Mouse (Mus musculus) liver, adult 10 weeks (tissue): Measurements from ENCODE around the gene Rln3. TPM values are rescaled to one million over a fixed set of nuclear protein-coding genes. Genes with fewer than 3 reads are reported as not detected.

ENCODE experiments used
- polyA plus RNA-seq: library from polyadenylated mRNA; stranded (reverse); fragments of 350-450 nt; fragmentation: Illumina TruSeq; extraction: RNeasy Lipid Tissue Mini Kit (QIAGEN cat#74804); gene quantifications from one replicate; pipeline ENCODE4 v1.2.3, GENCODE M21; 2014; ENCODE audit warnings: low read depth, low replicate concordance

The Rln3 gene
- polyA plus RNA-seq, result not detected

DNA sequence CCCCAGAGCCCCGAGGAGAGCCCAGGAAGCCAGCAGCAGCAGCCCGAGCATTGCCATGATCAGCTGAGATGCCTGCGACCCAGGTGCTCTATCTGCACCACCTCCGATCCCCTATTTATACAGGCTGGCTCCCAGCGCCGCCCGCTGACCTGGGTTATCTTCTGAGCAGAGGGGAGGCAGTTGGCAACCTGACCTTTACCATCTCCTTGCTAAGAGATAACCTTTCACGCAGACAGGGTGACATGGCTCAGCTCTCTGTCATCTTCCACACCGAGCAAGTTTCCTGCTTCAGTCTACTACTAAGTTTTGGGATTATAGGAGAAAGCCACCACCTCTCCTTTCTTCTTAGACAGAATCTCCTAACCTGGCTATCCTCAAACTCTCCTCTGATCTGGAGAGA is at the start of gene Rln3:
TSS of gene Rln3 (minus strand) at position 101 of the 400 bp plus-strand sequence.

DNA sequence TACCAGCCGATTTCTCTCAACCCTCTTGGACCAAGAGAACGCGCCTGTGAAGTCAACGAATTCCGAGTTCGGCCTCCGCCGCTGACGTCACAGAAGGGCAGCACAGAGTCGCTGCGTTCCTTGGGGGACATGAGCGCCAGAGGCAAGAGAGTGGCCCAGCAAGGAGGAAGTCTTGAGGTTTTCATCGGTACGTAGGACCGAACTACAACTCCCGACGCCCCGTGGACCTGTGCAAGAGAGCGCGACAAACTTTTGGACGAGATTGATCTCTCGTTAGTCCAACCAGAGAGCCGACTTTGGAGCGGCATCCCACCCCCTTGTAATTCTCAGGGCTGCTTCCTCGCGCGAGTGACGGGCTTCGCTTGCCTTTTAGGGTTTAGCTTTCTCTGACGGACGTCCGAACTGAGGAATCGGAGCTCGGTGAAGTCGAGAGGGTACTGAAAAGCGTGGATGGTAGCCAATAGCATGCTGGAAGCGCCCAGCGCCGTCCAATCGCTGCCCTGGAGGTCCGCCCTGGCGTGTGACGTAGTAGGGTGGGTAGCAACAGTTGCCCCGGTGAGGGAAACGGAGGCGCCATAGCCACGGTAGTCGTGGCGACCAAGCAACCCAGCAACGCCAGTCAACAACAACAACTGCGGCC is 21.6 kb upstream of the Rln3 start, which contains the start of gene Rfx1:
TSS of gene Rfx1 (plus strand) at position 544 of the 640 bp plus-strand sequence.

DNA sequence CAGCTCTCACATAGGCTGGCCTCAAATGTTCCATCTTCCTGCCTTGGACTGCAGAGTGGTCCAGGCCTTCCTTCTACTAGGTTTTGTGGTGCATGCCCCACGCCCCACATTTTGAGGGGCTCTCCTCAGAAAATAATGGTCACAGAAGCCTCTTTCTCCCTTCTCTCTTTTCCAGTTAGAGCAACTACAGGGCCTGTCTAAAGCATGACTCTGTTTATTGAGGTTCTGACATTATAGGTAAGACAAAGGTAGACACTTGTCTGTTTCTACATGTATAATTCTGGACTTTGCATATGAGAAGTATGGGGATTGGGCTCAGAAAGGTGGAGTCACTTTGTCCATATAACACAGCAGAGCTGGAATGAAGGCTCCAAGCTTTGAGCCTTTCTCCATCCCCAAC is 20.2 kb upstream of the Rln3 start, which contains the start of gene Gm10643:
TSS of gene Gm10643 (minus strand) at position 101 of the 400 bp plus-strand sequence.

DNA sequence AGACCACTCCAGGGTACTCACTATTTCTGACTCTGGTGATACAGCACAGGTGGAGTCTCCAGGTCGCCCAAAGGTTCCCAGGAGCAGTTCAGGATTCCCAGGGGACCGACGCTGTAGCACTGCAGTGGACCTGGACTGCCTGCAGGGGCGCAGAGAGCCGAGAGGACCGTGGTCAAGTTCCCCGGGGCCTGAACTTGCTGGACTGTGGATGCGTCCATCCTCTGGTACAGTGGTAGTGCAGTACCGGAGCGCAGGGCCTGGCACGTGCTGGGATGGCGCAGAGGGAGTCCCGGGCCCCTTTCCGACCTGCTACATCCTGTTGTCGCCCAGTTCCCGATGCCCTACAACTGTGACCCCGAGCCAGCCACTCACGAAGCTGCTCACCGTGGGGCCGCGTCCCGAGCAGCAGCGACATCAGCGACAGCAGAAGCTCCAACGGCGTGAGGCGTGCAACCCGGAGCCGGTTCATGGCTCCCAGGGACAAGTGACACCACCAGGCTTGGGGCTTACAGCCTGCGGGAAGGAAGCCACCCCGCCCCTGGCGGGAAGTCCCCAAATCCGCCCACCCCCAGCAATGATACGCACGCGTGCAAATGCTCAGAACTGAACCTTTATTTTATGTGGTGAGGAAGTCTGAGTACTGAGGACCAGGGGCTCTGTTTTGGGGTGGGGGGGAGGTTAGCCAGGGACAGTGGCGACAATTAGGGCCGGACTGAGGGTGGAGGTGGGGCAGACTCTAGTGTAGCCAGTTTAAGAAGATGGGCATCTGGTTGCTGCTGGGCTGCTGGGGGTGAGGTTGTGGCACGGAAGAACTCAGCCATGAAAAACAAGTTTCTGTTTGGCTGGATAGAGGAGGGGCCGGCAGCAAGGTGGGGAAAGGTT is 2.5 kb downstream of the Rln3 start, which contains the start of gene Il27ra:
TSS of gene Il27ra (minus strand) at position 524 of the 882 bp plus-strand sequence.

DNA sequence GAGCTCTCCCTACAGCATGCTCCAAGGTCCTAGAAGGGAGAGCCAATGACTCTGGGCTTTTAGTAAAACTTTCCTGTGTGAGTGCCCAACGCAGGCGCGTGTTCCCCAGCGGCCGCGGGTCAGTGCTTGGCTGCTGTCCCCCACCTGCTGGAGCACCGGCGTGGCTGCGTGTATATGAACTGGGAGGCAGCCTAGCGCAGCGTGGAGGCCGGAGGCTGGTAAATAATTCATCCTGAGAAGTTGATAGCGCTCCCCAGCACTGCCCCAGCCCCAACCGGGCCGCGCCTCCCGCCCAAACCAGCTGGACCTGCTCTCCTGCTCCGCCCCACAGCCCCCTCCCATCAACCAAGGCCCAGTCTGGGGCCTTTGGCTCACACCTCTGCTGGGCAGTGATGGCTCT is 23.7 kb downstream of the Rln3 start, which contains the start of gene Palm3:
TSS of gene Palm3 (plus strand) at position 376 of the 400 bp plus-strand sequence.

DNA sequence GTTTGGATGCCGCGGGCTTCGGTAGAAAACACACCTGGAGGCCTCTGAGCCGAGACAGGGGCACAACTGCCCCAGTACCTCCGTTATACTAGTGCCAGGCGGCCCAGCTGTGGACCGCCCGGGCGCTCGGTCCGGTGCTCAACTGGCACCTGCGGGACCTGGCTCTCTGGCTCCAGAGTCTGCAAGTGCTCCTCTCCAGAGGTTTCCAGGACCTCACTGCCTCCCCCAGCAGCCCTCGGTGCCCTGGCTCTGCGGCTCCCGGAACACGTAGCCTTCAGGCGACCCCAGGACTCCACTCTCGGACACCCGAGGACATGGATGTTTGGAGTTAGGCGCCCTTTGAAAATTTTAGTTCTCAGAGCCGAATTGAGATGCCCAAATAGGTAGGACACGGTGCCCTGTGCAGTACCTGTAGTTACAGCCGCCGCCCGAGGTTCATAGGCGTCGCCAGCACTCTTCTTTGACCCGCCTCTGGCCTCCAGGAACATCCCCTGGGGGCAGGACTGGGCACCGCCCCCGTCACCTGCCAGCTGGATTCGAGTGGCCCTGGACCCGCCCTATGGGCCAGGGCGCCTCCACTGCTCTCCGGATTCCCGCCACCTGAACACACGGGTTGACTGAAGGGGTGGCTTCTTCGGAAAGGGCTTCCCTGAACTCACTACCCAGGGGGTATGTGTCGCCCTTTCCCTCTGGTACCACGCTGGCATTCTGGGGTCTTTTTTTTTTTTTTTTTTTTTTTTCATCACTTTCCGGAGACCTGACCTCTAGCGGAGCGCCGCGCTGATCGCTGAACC is 32.9 kb downstream of the Rln3 start, which contains the start of gene 2210011C24Rik:
TSS of gene 2210011C24Rik (minus strand) at position 467 of the 794 bp plus-strand sequence.

DNA sequence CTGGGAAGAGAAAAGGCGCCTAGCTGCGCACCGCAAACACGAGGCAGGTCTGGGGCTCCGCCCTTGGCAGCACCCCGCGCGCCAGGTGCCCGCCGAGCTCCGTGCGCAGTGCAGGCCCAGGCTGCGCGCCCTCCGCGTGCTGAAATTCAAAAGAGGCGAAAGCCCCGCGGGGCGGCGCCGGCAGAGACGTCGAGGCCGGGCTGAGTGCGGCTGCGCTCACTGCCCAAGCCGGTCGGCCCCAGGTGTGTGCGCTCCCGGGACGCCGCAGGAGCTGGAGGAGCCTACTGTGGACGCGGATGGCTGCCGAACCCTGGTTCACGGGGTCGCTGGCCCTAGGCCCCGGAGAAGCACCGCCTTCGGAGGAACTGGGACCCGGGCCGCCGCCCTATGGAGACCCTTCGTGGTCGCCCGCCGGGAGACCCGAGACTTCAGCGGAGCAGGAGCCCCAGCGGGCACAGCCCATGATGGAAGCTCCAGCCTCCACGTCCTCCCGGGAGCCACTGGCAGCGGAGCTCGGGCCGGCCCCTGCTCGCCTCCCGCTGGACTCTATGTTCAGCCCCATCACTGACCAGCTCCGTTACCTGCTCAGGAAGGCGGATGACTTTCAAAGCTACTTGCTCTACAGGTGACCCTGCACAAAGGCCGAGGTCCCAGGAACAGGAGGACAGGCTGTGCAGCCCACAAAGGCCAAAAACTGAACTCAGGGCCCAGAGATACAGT is 43.4 kb downstream of the Rln3 start, which contains the start of gene 1700067K01Rik:
TSS of gene 1700067K01Rik (plus strand) at position 222 of the 720 bp plus-strand sequence.

DNA sequence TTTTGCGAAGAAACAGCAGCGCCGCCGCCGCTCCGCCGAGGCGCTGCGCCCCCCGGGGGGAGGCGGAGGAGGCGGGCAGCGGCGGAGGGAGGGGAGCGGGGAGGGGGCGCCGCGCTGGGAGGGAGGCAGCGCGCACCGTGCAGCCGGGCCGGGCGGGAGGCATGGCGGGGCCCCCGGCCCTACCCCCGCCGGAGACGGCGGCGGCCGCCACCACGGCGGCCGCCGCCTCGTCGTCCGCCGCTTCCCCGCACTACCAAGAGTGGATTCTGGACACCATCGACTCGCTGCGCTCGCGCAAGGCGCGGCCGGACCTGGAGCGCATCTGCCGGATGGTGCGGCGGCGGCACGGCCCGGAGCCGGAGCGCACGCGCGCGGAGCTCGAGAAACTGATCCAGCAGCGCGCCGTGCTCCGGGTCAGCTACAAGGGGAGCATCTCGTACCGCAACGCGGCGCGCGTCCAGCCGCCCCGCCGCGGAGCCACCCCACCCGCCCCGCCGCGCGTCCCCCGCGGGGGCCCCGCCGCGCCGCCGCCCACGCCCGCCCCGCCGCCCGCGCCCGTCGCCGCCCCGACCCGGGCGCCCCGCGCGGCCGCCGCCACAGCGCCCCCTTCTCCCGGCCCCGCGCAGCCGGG is 47.2 kb downstream of the Rln3 start, which contains the start of gene Samd1:
TSS of gene Samd1 (plus strand) at position 162 of the 631 bp plus-strand sequence.

Other genes with a start within 250 kb of the Rln3 start
- gene Adgrl1, start 144.9 kb downstream of the Rln3 start, polyA plus RNA-seq, result 0.42 TPM
- gene Gm10644, start 89.8 kb downstream of the Rln3 start, polyA plus RNA-seq, result 1.1 TPM
- gene Asf1b, start 89.5 kb downstream of the Rln3 start, polyA plus RNA-seq, result not detected
- gene Prkaca, start 72.0 kb downstream of the Rln3 start, polyA plus RNA-seq, result 19.2 TPM
- gene Samd1, start 47.3 kb downstream of the Rln3 start, polyA plus RNA-seq, result 1.4 TPM
- gene 1700067K01Rik, start 43.5 kb downstream of the Rln3 start, polyA plus RNA-seq, result not detected
- not detected for gene 2210011C24Rik, start 32.8 kb downstream of the Rln3 start, polyA plus RNA-seq
- not detected for gene Palm3, start 23.5 kb downstream of the Rln3 start, polyA plus RNA-seq
- 0.32 TPM for gene Il27ra, start 2.4 kb downstream of the Rln3 start, polyA plus RNA-seq
- gene Gm10643, start 20.1 kb upstream of the Rln3 start, polyA plus RNA-seq, result 0.24 TPM
- gene Rfx1, start 21.8 kb upstream of the Rln3 start, polyA plus RNA-seq, result 0.56 TPM
- 0.48 TPM for gene Dcaf15, start 59.8 kb upstream of the Rln3 start, polyA plus RNA-seq
- 0.13 TPM for gene Podnl1, start 81.0 kb upstream of the Rln3 start, polyA plus RNA-seq
- gene Cc2d1a, start 102.9 kb upstream of the Rln3 start, polyA plus RNA-seq, result 0.79 TPM
- gene 4930432K21Rik, start 103.0 kb upstream of the Rln3 start, polyA plus RNA-seq, result not detected
- not detected for gene Nanos3, start 140.2 kb upstream of the Rln3 start, polyA plus RNA-seq
- 0.13 TPM for gene Zswim4, start 192.1 kb upstream of the Rln3 start, polyA plus RNA-seq
- gene D8Ertd738e, start 204.7 kb upstream of the Rln3 start, polyA plus RNA-seq, result 11.6 TPM
- 2.2 TPM for gene Mri1, start 212.3 kb upstream of the Rln3 start, polyA plus RNA-seq
- gene Ccdc130, start 225.4 kb upstream of the Rln3 start, polyA plus RNA-seq, result 2.9 TPM